Mouse (Mus musculus) MEL (cell line): ENCODE results near the gene Ifna9. TPM values are rescaled to one million over a fixed set of nuclear protein-coding genes. Genes with fewer than 3 reads are reported as not detected.

Experiments
- DNase-seq: peaks from one replicate; pipeline ENCODE4 v3.0.0; 2011; ENCODE audit warnings: low read depth, low spot score
- H3K27ac ChIP-seq: 2 replicates; pipeline ENCODE4 v1.5.1; 2012; ENCODE audit warnings: low read depth, mild to moderate bottlenecking, control low read depth, low read length, moderate library complexity; ENCODE audit not compliant: control insufficient read depth
- H3K27me3 ChIP-seq, 2 experiments: fragments of 150-350 bp in 1 of 2; sonication (generic) in 1 of 2; 2 replicates each; pipeline ENCODE4 v1.6.1; 2012; ENCODE audit warnings: low read length in 2 of 2, mild to moderate bottlenecking in 2 of 2, improper control_type of control experiment in 1 of 2, moderate library complexity in 1 of 2; ENCODE audit not compliant: insufficient read depth in 2 of 2, control insufficient read depth in 1 of 2
- H3K36me3 ChIP-seq, 2 experiments: 2 replicates each; pipeline ENCODE4 v1.6.1; 2012 to 2014; ENCODE audit warnings: low read length in 2 of 2, improper control_type of control experiment in 1 of 2, inconsistent platforms in 1 of 2, mild to moderate bottlenecking in 1 of 2; ENCODE audit not compliant: insufficient read depth in 2 of 2, control insufficient read depth in 1 of 2
- H3K4me1 ChIP-seq, 2 experiments: fragments of 150-350 bp in 1 of 2; sonication (generic) in 1 of 2; 2 replicates each; pipeline ENCODE4 v1.6.1; 2012; ENCODE audit warnings: low read length in 2 of 2, improper control_type of control experiment in 1 of 2, mild to moderate bottlenecking in 1 of 2; ENCODE audit not compliant: insufficient read depth in 2 of 2, control insufficient read depth in 1 of 2
- H3K4me3 ChIP-seq, 2 experiments: fragments of 150-350 bp in 1 of 2; sonication (generic) in 1 of 2; 2 replicates each; pipeline ENCODE4 v1.5.1; 2012; ENCODE audit warnings: low read depth in 2 of 2, low read length in 2 of 2, mild to moderate bottlenecking in 2 of 2, moderate library complexity in 2 of 2, control low read depth in 1 of 2, improper control_type of control experiment in 1 of 2; ENCODE audit not compliant: control insufficient read depth in 1 of 2, insufficient read depth in 1 of 2
- H3K79me2 ChIP-seq: 2 replicates; pipeline ENCODE4 v1.6.1; 2012; ENCODE audit warnings: mild to moderate bottlenecking, low read length, moderate library complexity; ENCODE audit not compliant: control insufficient read depth, poor library complexity, insufficient read depth
- H3K9ac ChIP-seq: 2 replicates; pipeline ENCODE4 v1.6.1; 2012; ENCODE audit warnings: low read depth, mild to moderate bottlenecking, control low read depth, low read length, moderate library complexity; ENCODE audit not compliant: control insufficient read depth, poor library complexity, severe bottlenecking
- H3K9me3 ChIP-seq: fragments of 150-350 bp; sonication (generic); replicated peaks from 2 replicates; pipeline ENCODE4 v1.6.1; 2012; ENCODE audit warnings: mild to moderate bottlenecking, low read length, improper control_type of control experiment, moderate library complexity; ENCODE audit not compliant: insufficient read depth
- BHLHE40 ChIP-seq: IDR thresholded peaks from 2 replicates; pipeline ENCODE4 v1.6.1; 2012; ENCODE audit warnings: low read depth, mild to moderate bottlenecking, inconsistent platforms, low read length, improper control_type of control experiment, borderline replicate concordance
- CHD1 ChIP-seq: IDR thresholded peaks from 2 replicates; pipeline ENCODE4 v1.6.1; 2012; ENCODE audit warnings: low read depth, mild to moderate bottlenecking, inconsistent platforms, low read length, improper control_type of control experiment
- CTCF ChIP-seq, 3 experiments: IDR thresholded peaks in 2 of 3; conservative IDR thresholded peaks in 1 of 3; 2 replicates each; pipeline ENCODE4 v1.5.1; 2011 to 2012; ENCODE audit warnings: low read length in 3 of 3, low read depth in 2 of 3, mild to moderate bottlenecking in 2 of 3, improper control_type of control experiment in 1 of 3, inconsistent platforms in 1 of 3, mixed read lengths in 1 of 3, moderate library complexity in 1 of 3; ENCODE audit not compliant: control insufficient read depth in 1 of 3, insufficient read depth in 1 of 3, poor library complexity in 1 of 3, severe bottlenecking in 1 of 3
- ELF1 ChIP-seq: IDR thresholded peaks from 2 replicates; pipeline ENCODE4 v1.6.1; 2014; ENCODE audit warnings: low read depth, mild to moderate bottlenecking, inconsistent platforms, low read length, improper control_type of control experiment, moderate library complexity
- EP300 ChIP-seq, 2 experiments: IDR thresholded peaks; 2 replicates each; pipeline ENCODE4 v1.6.1; 2011; ENCODE audit warnings: improper control_type of control experiment in 2 of 2, low read length in 2 of 2, low read depth in 1 of 2, mild to moderate bottlenecking in 1 of 2
- ETS1 ChIP-seq: IDR thresholded peaks from 2 replicates; pipeline ENCODE4 v1.6.1; 2012; ENCODE audit warnings: low read depth, mild to moderate bottlenecking, inconsistent platforms, low read length, improper control_type of control experiment, moderate library complexity
- HCFC1 ChIP-seq: IDR thresholded peaks from 2 replicates; pipeline ENCODE4 v1.6.1; 2012; ENCODE audit warnings: low read depth, mild to moderate bottlenecking, inconsistent platforms, low read length, improper control_type of control experiment, moderate library complexity
- JUND ChIP-seq: IDR thresholded peaks from 2 replicates; pipeline ENCODE4 v1.6.1; 2011; ENCODE audit warnings: low read depth, mild to moderate bottlenecking, improper control_type of control experiment, low read length
- MAFK ChIP-seq: IDR thresholded peaks from 2 replicates; pipeline ENCODE4 v1.6.1; 2011; ENCODE audit warnings: low read depth, mild to moderate bottlenecking, low read length, improper control_type of control experiment, borderline replicate concordance
- MAZ ChIP-seq: IDR thresholded peaks from 2 replicates; pipeline ENCODE4 v1.6.1; 2012; ENCODE audit warnings: low read depth, mild to moderate bottlenecking, inconsistent platforms, low read length, improper control_type of control experiment
- MXI1 ChIP-seq: IDR thresholded peaks from 2 replicates; pipeline ENCODE4 v1.6.1; 2011; ENCODE audit warnings: mild to moderate bottlenecking, low read depth, low read length, improper control_type of control experiment
- MYB ChIP-seq: IDR thresholded peaks from 2 replicates; pipeline ENCODE4 v1.6.1; 2011; ENCODE audit warnings: mild to moderate bottlenecking, low read depth, low read length, improper control_type of control experiment
- NELFE ChIP-seq: IDR thresholded peaks from 2 replicates; pipeline ENCODE4 v1.6.1; 2011; ENCODE audit warnings: low read depth, low read length, improper control_type of control experiment
- NRF1 ChIP-seq: IDR thresholded peaks from 2 replicates; pipeline ENCODE4 v1.6.1; 2014; ENCODE audit warnings: low read depth, mild to moderate bottlenecking, inconsistent platforms, low read length, improper control_type of control experiment, moderate library complexity; ENCODE audit not compliant: poor library complexity, insufficient read depth, severe bottlenecking
- POLR2A ChIP-seq, 2 experiments: IDR thresholded peaks; 2 replicates each; pipeline ENCODE4 v1.6.1; 2011 to 2012; ENCODE audit warnings: low read length in 2 of 2, mild to moderate bottlenecking in 2 of 2, control low read depth in 1 of 2, improper control_type of control experiment in 1 of 2, low read depth in 1 of 2, moderate library complexity in 1 of 2; ENCODE audit not compliant: control insufficient read depth in 1 of 2, insufficient read depth in 1 of 2, poor library complexity in 1 of 2
- POLR2AphosphoS5 ChIP-seq: IDR thresholded peaks from 2 replicates; pipeline ENCODE4 v1.6.1; 2012; ENCODE audit warnings: low read depth, borderline replicate concordance, mild to moderate bottlenecking, inconsistent platforms, low read length, moderate library complexity, mixed read lengths
- SIN3A ChIP-seq: IDR thresholded peaks from 2 replicates; pipeline ENCODE4 v1.6.1; 2012; ENCODE audit warnings: low read length, improper control_type of control experiment, inconsistent platforms
- SMC3 ChIP-seq: IDR thresholded peaks from 2 replicates; pipeline ENCODE4 v1.6.1; 2011; ENCODE audit warnings: low read depth, low read length, improper control_type of control experiment
- TAL1 ChIP-seq: IDR thresholded peaks from 2 replicates; pipeline ENCODE4 v1.6.1; 2012; ENCODE audit warnings: mild to moderate bottlenecking, inconsistent platforms, low read length, moderate library complexity, mixed read lengths
- TCF12 ChIP-seq: IDR thresholded peaks from 2 replicates; pipeline ENCODE4 v1.6.1; 2014; ENCODE audit warnings: low read depth, mild to moderate bottlenecking, inconsistent platforms, low read length, improper control_type of control experiment, moderate library complexity
- UBTF ChIP-seq: IDR thresholded peaks from 2 replicates; pipeline ENCODE4 v1.6.1; 2012; ENCODE audit warnings: low read depth, mild to moderate bottlenecking, inconsistent platforms, low read length, improper control_type of control experiment, moderate library complexity, borderline replicate concordance; ENCODE audit not compliant: insufficient read depth
- USF1 ChIP-seq: IDR thresholded peaks from 2 replicates; pipeline ENCODE4 v1.6.1; 2014; ENCODE audit warnings: low read depth, mild to moderate bottlenecking, inconsistent platforms, low read length, improper control_type of control experiment, moderate library complexity
- USF2 ChIP-seq, 2 experiments: IDR thresholded peaks; 2 replicates each; pipeline ENCODE4 v1.6.1; 2011 to 2012; ENCODE audit warnings: improper control_type of control experiment in 2 of 2, low read length in 2 of 2, borderline replicate concordance in 1 of 2, inconsistent platforms in 1 of 2, low read depth in 1 of 2, mild to moderate bottlenecking in 1 of 2; ENCODE audit not compliant: insufficient read depth in 1 of 2
- ZC3H11A ChIP-seq: IDR thresholded peaks from 2 replicates; pipeline ENCODE4 v1.6.1; 2012; ENCODE audit warnings: low read depth, mild to moderate bottlenecking, inconsistent platforms, low read length, improper control_type of control experiment
- ZKSCAN1 ChIP-seq: IDR thresholded peaks from 2 replicates; pipeline ENCODE4 v1.6.1; 2012; ENCODE audit warnings: low read depth, mild to moderate bottlenecking, inconsistent platforms, low read length, improper control_type of control experiment, moderate library complexity
- ZMIZ1 ChIP-seq: IDR thresholded peaks from 2 replicates; pipeline ENCODE4 v1.6.1; 2012; ENCODE audit warnings: low read depth, mild to moderate bottlenecking, inconsistent platforms, low read length, improper control_type of control experiment, moderate library complexity
- ZNF384 ChIP-seq: IDR thresholded peaks from 2 replicates; pipeline ENCODE4 v1.6.1; 2012; ENCODE audit warnings: low read depth, mild to moderate bottlenecking, inconsistent platforms, low read length, improper control_type of control experiment
- polyA plus RNA-seq, 2 experiments: library from polyadenylated mRNA; stranded (reverse) in 1 of 2; unstranded in 1 of 2; fragments of >175 nt in 1 of 2; fragments of >200 nt in 1 of 2; gene quantifications; 2 replicates each; pipeline versions ENCODE4 v1.2.1 to v1.2.4; 2012; ENCODE audit warnings: low replicate concordance in 2 of 2, low read depth in 1 of 2; ENCODE audit not compliant: insufficient read length in 2 of 2, insufficient read depth in 1 of 2, missing spikeins in 1 of 2
- total RNA-seq: library from RNA; depleted of rRNA; stranded (reverse); fragments of 300-350 nt; gene quantifications from 2 replicates; pipeline ENCODE4 v1.2.3, GENCODE M21; 2012; rRNA removed

Gene Ifna9
- total RNA-seq (not detected in 2 replicates), polyA plus RNA-seq (not detected)

- no peaks in the 10 kb centered on the region for H3K79me2 ChIP-seq
- H3K36me3 ChIP-seq = no peaks in the 10 kb centered on the region
- H3K9me3 ChIP-seq = no peaks in the 10 kb centered on the region
- peaks cover 4 to 7% of the 10 kb centered on the region in 2 experiments; a peak in 3 of 4 replicates for H3K27me3 ChIP-seq
- H3K4me3 ChIP-seq = no peak within 1 kb of the TSS
- no peak for DNase-seq
- TF ChIP-seq SMC3 (no peak), POLR2AphosphoS5 (no peak), CHD1 (no peak), BHLHE40 (no peak), ZC3H11A (no peak), NRF1 (no peak), USF2 (IDR thresholded peaks at IDR 0.05; ENCODE audit: borderline replicate concordance in 1 of 2, insufficient read depth in 1 of 2, low read depth in 1 of 2, low read length in 2 of 2) (no peak), USF1 (no peak), HCFC1 (no peak), JUND (no peak), EP300 (IDR thresholded peaks at IDR 0.05; ENCODE audit: low read depth in 1 of 2, low read length in 2 of 2) (no peak), SIN3A (no peak), TAL1 (no peak), ZMIZ1 (no peak), CTCF (IDR thresholded peaks at IDR 0.05 in 2 of 3, conservative IDR thresholded peaks at IDR 0.05 in 1 of 3; ENCODE audit: control insufficient read depth in 1 of 3, insufficient read depth in 1 of 3, low read depth in 2 of 3, low read length in 3 of 3, poor library complexity in 1 of 3, severe bottlenecking in 1 of 3) (no peak), ETS1 (no peak), MAFK (no peak), NELFE (no peak)
- no peaks in the 10 kb centered on the region for H3K4me1 ChIP-seq
- H3K27ac ChIP-seq = no peak within 1 kb of the TSS
- no peak within 1 kb of the TSS for H3K9ac ChIP-seq
Measured at GRCm38 (mm10) chr4:88592285-88592684, at the start of gene Ifna9. Gene Ifna9 (minus strand): TSS chr4:88592385.

- H3K4me1 ChIP-seq = no peaks in the 10 kb centered on the region
- DNase-seq = peak; percentile 99
- peak; percentile 94 for TF ChIP-seq ZNF384
- no peak for TF ChIP-seq TAL1
- TF ChIP-seq CHD1 = peak; percentile 64; the same call in 1 of the 2 replicates
- TF ChIP-seq ZC3H11A = no peak
- no peak for TF ChIP-seq POLR2A (IDR thresholded peaks at IDR 0.05; ENCODE audit: control insufficient read depth in 1 of 2, insufficient read depth in 1 of 2, low read depth in 1 of 2, low read length in 2 of 2, poor library complexity in 1 of 2)
- peak; percentile 100 for TF ChIP-seq UBTF
- no peak for TF ChIP-seq ELF1
- peak; percentile 48 for TF ChIP-seq SMC3
- peak; percentile 94 for TF ChIP-seq MAZ
- no peak for TF ChIP-seq TCF12
- no peak for TF ChIP-seq EP300 (IDR thresholded peaks at IDR 0.05; ENCODE audit: low read depth in 1 of 2, low read length in 2 of 2)
- no peak for TF ChIP-seq USF1
- no peak for TF ChIP-seq MYB
- TF ChIP-seq SIN3A = peak; percentile 64; the same call in 1 of the 2 replicates
- TF ChIP-seq ZKSCAN1 = no peak
- TF ChIP-seq ETS1 = no peak
- TF ChIP-seq USF2 (IDR thresholded peaks at IDR 0.05; ENCODE audit: borderline replicate concordance in 1 of 2, insufficient read depth in 1 of 2, low read depth in 1 of 2, low read length in 2 of 2) = no peak
- no peak for TF ChIP-seq MXI1
- TF ChIP-seq NRF1 = no peak
Measured at GRCm38 (mm10) chr4:88641077-88641831, 49.1 kb upstream of the Ifna9 start.

More at GRCm38 (mm10) chr4:88641077-88641831, 49.1 kb upstream of the Ifna9 start:
- no peak overlapping the region for H3K9ac ChIP-seq
- H3K27ac ChIP-seq = no peak overlapping the region
- no peaks in the 10 kb centered on the region; a peak in 1 of 4 replicates for H3K27me3 ChIP-seq
- peak overlapping the region; percentile 65 to 71 for H3K4me3 ChIP-seq
- H3K9me3 ChIP-seq = no peaks in the 10 kb centered on the region
- no peaks in the 10 kb centered on the region for H3K36me3 ChIP-seq
- H3K79me2 ChIP-seq = no peaks in the 10 kb centered on the region
